Mouse (Mus musculus) B cell, adult 67 days (primary cell): ENCODE results near the gene Heatr5a. TPM values are rescaled to one million over a fixed set of nuclear protein-coding genes. Genes with fewer than 3 reads are reported as not detected.

Source experiments
- total RNA-seq, 2 experiments: library from RNA; stranded (reverse); gene quantifications; 4 replicates each; pipeline ENCODE4 v1.2.4; 2023

Gene Heatr5a
- 10 to 100 TPM; 15.7 to 21.2 TPM for total RNA-seq

GRCm38 (mm10) chr12:51971070-51971664 lies at the start of gene Heatr5a:
Gene Heatr5a (minus strand): TSS chr12:51971321.

DNA sequence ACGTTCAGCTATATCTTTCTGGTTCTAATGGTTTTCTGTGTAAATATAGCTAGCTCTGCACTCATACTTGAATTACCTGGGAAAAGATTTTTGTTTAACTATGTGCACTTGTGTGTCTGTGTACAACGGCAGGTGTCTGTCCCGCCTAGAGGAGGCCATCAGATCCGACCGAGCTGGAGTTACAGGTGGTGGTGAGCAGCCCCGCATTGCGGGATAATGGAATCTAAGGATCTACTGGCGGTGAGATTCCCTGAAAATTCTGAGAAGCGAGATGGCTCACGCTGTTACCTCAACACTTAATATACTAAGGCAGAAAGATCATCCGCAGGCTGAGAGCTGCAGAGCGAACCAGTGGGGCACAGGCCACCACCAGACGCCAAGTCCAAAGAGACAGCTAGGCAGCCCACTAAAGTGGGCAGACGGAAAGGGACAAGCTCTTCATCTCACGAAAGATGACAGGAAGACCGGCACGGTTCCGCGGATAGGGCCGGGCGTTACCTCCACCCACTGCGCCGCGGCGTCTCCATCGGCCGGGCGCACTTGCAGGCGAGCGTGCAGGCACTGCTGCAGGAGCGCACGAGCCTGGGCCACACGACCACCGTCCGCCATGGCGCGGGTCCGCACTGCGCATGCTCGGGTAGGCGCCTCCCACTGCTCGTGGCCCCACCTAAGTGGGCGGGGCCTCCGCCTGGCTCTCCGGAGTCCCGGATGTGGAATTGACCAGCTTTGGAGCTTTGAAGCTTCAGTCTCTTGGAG lies 34.9 kb upstream of the Heatr5a start, which contains the start of gene Dtd2:
TSS of gene Dtd2 (minus strand) at position 625 of the 756 bp plus-strand sequence.

GRCm38 (mm10) chr12:51829290-51830076 lies 141.6 kb downstream of the Heatr5a start, which contains the start of gene Hectd1:
Gene Hectd1 (minus strand): TSS chr12:51829536.

Other genes starting within 250 kb of the Heatr5a start
- gene Hectd1, start 141.8 kb downstream of the Heatr5a start, total RNA-seq, result 100 to 1,000 TPM; 122 to 129 TPM
- 1 to 10 TPM; 4.4 to 5.9 TPM for gene Dtd2, start 35.2 kb upstream of the Heatr5a start, total RNA-seq
- gene Gpr33, start 56.7 kb upstream of the Heatr5a start, total RNA-seq, result not detected
- gene Nubpl, start 126.4 kb upstream of the Heatr5a start, total RNA-seq, result 1 to 10 TPM; 4.7 to 7.3 TPM